Mouse (Mus musculus): ENCODE data around the gene Prkca. TPM values are rescaled to one million over a fixed set of nuclear protein-coding genes. Genes with fewer than 3 reads are reported as not detected.

Prkca gene
- polyA plus RNA-seq, 1 experiment from 2014 or later, result 7.8 TPM

GRCm38 (mm10) chr11:107887342-107887741, 456.4 kb downstream of the Prkca start:
- WGBS, result 85% methylated on average over 6 of the region's 6 CpGs
- Histone ChIP-seq H3K4me1 (replicated peaks) (no peaks in the 10 kb centered on the region), H3K27me3 (no peaks in the 10 kb centered on the region), H3K9ac (replicated peaks) (no peak overlapping the region), H3K4me2 (no peak overlapping the region), H3K4me3 (replicated peaks) (no peak overlapping the region), H3K9me3 (no peaks in the 10 kb centered on the region), H3K36me3 (no peaks in the 10 kb centered on the region), H3K27ac (no peak overlapping the region)
- no peak for ATAC-seq (ENCODE audit: insufficient number of reproducible peaks, insufficient read depth, low FRiP score, low TSS enrichment, low read depth)

Small RNA genes within 50 kb of the gene (microRNA-seq; reads per million reads assigned to microRNA genes)
- gene Mir7223, result not detected

Other genes with a start within 250 kb of the Prkca start
- gene Apoh, start 574 bp downstream of the Prkca start, polyA plus RNA-seq (2016; fragmentation: Nextera tagmentation; extraction: Ambion mirVana), result not detected in 2 replicates
- 14.3 and 17.8 TPM in 2 replicates for gene Cep112, start 81.3 kb upstream of the Prkca start, polyA plus RNA-seq (2016; fragmentation: Nextera tagmentation; extraction: Ambion mirVana)

All from limb, embryonic 12.5 days (tissue).